Mouse (Mus musculus) kidney, adult 9 months (tissue): ENCODE results near the gene Gdnf.

Source experiments
- DNase-seq: peaks from one replicate; pipeline ENCODE4 v3.0.0; 2022

Gene Gdnf

GRCm38 (mm10) chr15:7863328-7863727, 52.7 kb downstream of the Gdnf start:
- DNase-seq: no peak

- DNase-seq: no peak
Observed at GRCm38 (mm10) chr15:7865305-7865704, 54.7 kb downstream of the Gdnf start.

GRCm38 (mm10) chr15:7872473-7872872, 61.8 kb downstream of the Gdnf start:
- no peak for DNase-seq

- no peak for DNase-seq
Observed at GRCm38 (mm10) chr15:7875879-7876278, 65.2 kb downstream of the Gdnf start.

GRCm38 (mm10) chr15:7877560-7878467, 67.2 kb downstream of the Gdnf start:
- DNase-seq: peak; percentile 4

- DNase-seq: no peak
Observed at GRCm38 (mm10) chr15:7878861-7879260, 68.2 kb downstream of the Gdnf start.

- DNase-seq: no peak
Observed at GRCm38 (mm10) chr15:7879956-7880355, 69.3 kb downstream of the Gdnf start.

- no peak for DNase-seq
Observed at GRCm38 (mm10) chr15:7884181-7884580, 73.5 kb downstream of the Gdnf start.

- DNase-seq: no peak
Observed at GRCm38 (mm10) chr15:7885106-7885505, 74.5 kb downstream of the Gdnf start.

- no peak for DNase-seq
Observed at GRCm38 (mm10) chr15:7886591-7886990, 75.9 kb downstream of the Gdnf start.
